Mouse (Mus musculus) left cerebral cortex, postnatal 14 days (tissue): ENCODE measurements around the gene Hapln2. TPM values are rescaled to one million over a fixed set of nuclear protein-coding genes. Genes with fewer than 3 reads are reported as not detected.

ENCODE experiments used
- DNase-seq, 2 experiments: peaks; one replicate each; pipeline ENCODE4 v3.0.0; 2021 to 2022; ENCODE audit warnings: low spot score in 2 of 2, mixed read lengths in 1 of 2
- intact Hi-C: fragments of 180-260 bp; cut with DNase I; formaldehyde crosslinking; loops from one replicate; pipeline ENCODE4 v1.15.1; 2025
- total RNA-seq, 2 experiments: library from RNA; stranded (reverse); gene quantifications; 2 replicates each; pipeline ENCODE4 v1.2.3; 2021

The Hapln2 gene
- total RNA-seq, 2 experiments from 2014 or later = 1.3 TPM

DNA sequence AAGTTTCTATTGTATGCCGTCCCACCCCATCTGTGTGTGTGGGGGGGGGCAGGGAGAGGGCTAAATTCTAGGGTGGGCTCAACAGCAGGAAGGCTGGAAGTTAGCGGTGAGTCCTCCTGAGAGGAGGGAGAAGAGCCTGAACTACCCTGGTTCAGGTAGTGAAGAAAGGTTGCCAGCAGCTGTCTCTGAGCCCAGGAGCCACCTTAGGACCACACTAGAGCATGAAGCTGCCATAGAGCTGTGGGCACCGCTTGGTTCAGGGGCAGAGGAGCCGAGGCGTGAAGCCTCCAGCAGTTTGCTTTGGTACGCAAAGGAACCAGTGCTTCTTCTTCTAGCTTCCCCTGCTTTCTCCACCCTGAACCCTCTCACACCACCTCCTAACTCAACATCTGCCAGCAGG is 43.8 kb downstream of the Hapln2 start:
- no peak for DNase-seq
- intact Hi-C loops = loop anchor here (10.0 kb wide), 1 partner anchor 49 kb away; the partner anchor contains the start of genes Isg20l2 and Rrnad1

DNA sequence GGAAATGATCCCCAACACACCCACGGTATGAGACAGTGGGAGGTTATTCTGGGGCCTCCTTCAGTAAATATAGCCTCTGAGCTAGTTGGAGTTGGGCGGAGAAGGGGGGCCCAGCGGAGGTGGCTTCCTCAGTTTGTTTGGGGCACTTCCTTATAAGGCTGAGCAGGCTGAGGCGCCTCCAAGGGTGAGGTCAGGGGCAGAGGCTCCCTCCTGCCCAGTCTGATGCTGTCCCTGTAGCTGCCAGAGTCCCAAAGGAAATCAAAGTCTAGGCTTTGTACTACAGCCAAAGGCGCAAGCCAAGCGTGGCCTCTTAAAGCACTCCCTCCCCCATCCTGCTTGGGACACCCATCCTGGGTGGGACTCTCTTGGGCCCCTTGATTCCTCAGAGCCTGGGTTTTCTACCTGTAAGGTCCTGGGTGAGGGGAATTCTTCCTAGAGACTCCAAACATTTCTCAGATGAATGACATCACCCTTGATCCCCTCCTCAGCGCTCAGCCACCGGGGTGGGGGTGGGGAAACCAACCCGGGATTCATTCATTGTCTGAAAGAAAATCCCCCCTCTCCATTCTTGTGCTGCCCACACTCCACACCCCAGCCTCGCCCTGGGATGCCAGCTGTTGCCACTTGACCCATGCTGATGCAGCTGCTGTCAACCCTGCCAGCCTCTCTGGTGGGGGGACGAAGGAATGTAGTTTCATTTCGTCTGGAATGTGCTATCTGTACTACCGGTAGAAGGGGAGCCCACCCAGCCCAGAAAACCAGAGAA is 44.4 kb downstream of the Hapln2 start:
- no peak for DNase-seq
- intact Hi-C loops = loop anchor here (10.0 kb wide), 1 partner anchor 48 kb away; the partner anchor contains the start of genes Isg20l2 and Rrnad1

DNA sequence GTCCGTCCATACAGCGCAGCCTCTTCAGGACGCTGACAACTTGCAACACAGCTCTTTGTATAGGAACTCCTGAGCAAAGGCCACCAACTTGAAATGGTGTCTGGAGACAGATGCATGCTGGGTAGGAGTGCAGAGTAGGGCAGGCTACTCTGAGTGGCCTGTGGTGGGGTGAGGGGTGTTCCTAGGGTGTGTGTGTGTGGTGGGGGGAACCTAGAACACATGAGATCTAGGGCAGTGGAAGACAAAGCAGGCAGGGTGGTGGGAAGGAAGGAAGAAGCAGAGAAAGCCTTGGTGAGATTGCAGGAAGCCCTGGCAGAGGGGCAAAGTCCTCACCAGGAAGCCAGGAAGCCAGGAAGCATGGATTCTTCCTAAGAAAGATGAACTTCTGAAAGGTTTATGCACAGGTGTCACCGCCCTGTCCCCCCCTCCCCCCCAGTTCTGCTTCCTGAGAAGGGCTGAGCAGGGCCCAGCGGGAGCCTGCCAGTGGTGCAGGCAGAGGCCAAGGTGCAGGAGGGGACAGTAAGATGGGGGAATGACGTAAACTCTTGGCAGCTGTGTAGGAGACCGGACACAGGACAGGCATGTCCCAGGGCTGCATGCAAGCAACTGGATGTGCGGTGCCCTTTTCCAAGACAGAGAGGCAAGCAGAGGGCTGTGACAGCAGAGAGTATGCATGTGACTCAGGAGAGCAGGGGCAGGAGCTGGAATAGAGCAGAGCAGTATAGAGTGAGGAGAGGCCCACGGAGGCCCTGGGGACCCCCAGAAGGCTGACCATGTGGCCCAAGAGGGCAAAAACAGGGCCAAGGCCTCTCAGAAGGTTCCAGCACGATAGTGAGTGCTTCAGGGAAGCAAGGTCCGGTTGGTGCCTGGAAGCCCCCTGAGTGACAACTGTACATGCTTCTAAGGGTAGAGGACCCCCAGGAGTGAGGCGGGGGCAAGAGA is 45.2 kb downstream of the Hapln2 start:
- DNase-seq = no peak
- intact Hi-C loops = loop anchor here (10.0 kb wide), 1 partner anchor 47 kb away; the partner anchor contains the start of genes Isg20l2 and Rrnad1

DNA sequence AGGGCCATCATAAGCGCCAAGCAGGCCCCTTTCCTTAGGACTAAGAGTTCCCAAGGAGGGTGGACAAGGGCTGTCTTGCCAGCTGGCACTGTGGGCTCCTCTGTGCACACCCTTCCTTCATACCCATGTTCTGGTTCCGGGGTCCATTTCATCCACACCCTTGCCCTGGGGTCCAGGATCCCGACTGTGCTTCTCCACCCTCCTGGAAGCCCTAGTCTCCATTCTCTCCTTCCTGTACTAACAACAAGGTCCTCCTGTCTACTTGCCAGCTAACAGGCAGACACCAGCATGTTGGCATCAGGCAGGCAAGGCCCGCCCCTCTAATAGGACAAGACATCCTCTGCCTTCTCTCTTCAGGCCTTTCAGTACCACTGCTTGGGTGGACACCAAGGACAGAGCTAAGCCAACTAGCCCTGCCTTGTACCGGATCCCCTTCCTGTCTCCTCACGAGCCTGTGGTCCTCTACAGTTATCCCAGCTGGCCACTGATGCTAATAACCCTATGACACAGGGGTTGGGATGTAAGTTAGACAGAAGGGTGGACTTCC is 46.1 kb downstream of the Hapln2 start:
- intact Hi-C loops = loop anchor here (10.0 kb wide), 1 partner anchor 46 kb away; the partner anchor contains the start of genes Isg20l2 and Rrnad1
- no peak for DNase-seq

DNA sequence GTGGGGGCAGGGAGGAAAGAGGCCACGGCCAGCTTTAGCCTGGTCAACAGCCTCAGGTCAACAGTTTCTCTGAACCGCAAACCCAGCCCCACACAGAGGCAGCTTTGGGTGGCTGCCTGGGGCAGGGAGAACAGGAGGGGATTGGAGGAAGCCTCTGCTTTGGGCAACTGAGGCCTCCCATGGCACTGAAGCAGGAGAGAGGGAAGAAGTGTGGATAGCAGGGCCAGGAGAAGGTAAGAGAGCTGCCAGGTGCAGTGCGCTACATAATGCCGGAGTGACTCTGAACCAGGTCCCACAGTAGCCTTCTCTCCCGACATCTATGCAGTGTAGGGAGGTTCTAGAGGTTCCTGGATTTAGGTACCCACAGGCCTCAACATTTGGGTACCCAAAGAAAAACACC is 46.7 kb downstream of the Hapln2 start:
- DNase-seq = no peak
- intact Hi-C loops = loop anchor here (10.0 kb wide), 1 partner anchor 46 kb away; the partner anchor contains the start of genes Isg20l2 and Rrnad1

DNA sequence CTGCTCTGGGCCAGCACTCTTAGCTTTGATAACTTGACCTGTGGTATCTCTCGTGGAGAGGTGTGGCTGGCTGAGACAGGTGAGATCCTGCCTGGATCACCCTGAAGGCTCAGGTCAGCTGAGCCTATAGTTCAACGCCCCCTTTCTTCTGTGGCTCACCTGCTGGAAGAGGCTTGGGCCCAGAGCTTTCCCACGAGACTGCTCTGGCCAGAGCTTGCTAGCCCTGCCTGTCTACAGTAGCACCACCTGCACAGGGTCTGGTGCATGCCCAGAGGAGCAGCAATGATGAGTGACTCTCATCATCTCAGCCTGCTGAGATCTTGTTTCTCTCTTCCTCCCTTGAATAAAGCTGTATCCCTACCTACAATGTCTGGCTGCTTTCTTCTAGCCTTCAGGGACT is 47.3 kb downstream of the Hapln2 start:
- no peak for DNase-seq
- intact Hi-C loops = loop anchor here (10.0 kb wide), 1 partner anchor 45 kb away; the partner anchor contains the start of genes Isg20l2 and Rrnad1

DNA sequence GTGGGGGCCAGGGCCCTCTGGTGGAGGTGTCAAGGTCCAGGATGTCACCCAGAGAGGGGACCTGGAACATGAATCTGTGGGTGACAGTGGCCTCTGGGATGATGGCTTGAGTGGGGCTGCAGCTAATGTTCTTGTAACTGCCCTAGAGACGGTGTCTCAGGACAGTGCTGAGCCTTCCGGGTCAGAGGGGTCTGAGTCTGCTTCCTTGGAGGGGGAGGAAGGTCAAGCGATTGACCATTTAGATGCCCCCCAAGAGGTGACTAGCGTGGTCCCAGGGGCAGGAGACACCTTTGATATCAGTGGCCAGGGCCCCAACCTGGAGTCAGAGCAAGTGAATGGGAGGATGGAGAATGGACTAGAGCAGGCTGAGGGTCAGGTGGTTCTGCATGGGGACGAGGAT is 47.9 kb downstream of the Hapln2 start:
- no peak for DNase-seq
- intact Hi-C loops = no loop called here

DNA sequence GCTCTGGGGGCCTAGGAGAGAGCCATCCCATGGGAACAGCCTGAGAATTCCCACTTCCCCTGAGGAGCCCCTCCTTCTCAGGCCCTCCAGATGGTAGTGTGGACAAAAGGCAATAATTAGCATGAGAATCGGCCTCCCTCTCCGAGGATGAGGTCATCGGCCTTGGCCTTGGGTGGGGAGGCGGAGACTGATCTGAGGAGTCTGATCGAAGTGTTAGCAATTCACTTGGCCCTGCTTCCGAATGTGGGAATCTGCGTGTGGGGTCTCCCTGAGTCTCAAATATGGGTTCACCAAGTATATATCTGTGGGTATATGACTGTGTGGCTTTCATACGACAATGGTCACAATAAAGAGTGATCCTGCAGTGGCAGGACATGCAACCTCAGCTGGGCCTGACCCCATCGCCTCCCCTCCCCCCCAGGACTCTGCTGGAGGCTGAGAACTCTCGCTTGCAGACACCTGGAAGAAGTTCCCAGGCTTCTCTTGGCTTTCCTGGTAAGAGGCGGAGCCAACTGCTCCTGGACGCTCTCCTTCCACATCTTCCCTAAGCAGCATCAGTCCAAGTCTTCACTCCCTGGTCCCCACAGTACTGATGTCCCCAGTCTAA is 52.9 kb downstream of the Hapln2 start:
- no peak for DNase-seq
- intact Hi-C loops = loop anchor here (5.0 kb wide), 1 partner anchor 98 kb away; no protein-coding TSS in a partner anchor

DNA sequence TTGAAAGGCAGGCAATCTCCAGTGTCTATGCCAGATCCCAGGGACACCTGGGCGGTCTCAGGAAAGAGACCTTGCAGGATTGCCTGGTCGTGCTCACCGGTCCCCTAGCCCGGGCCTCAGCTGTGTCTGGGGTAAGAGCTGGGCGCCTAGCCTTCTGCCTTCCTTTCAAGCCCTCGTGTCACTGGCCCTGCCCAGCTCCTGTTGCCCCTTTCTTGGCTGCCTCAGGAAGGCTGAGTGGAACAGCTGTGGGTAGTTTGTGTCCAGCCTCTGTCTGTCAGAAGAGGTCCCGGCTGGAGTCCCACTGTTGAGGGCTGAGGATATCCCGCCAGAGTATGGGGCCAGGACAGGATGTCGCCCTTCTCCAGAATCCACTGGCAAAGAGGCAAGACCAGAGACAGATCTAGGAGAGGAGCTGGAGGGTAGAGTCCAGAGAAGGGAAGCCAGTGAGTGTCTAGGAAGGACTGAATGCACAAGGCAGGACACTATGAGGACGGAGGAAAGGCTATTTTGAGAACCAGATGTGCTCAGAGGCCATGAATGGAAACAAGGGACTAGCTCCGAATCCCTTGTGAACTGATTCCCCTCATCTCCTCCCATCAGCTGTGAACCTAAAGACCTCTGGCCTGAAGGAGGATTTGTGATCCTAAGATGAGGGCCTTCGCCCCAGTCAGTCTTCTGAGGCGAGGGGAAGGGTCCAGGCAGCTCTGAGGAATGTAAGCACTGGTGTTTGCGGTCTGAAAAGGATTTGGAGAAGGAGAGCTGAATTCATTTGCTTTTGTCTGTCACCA is 53.6 kb downstream of the Hapln2 start:
- intact Hi-C loops = loop anchor here (5.0 kb wide), 1 partner anchor 99 kb away; no protein-coding TSS in a partner anchor
- no peak for DNase-seq

DNA sequence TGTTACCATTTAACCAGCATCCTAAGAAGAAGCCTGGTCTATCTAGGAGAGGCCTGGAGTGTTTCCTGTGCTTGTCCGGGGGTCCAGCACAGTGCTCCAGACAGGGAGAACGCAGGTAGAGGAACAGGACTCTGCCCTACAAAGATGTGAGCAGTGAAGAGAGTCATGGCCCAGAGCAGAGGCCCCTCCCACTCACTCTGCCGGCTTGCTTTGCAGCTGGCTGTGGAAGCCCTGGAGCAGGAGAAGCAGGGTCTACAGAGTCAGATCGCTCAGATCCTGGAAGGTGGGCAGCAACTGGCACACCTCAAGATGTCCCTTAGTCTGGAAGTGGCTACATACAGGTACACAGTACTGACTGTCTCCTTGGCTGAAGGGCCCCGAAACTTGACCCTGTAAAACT is 54.6 kb downstream of the Hapln2 start:
- no peak for DNase-seq
- intact Hi-C loops = loop anchor here (5.0 kb wide), 1 partner anchor 100 kb away; no protein-coding TSS in a partner anchor

DNA sequence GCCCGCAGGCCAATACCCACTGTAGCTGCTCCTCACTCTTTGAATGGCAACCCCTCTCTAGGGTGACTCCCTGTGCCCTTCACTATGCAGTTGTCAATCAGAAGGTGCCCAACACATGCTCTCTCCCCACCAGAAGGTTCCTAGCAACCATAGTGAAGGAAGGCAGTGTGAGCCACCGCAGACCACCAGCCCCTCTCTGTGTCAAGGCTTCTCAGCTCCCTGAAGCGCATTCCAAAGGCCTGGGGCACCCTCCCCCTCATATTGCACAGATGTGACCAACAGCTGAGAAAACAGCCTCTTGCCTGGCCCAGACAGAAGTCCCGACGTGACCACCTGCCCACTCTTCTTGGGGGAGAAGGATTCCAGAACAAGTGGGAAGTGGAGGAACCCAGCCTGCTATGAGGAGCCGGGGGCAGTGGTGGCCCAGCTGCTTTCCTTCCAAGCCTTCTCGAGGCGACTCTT is 55.1 kb downstream of the Hapln2 start:
- no peak for DNase-seq
- intact Hi-C loops = loop anchor here (5.0 kb wide), 1 partner anchor 100 kb away; no protein-coding TSS in a partner anchor

Other genes starting within 250 kb of the Hapln2 start
- gene Ntrk1, start 232.4 kb downstream of the Hapln2 start, total RNA-seq = under 1 TPM in 1 of 2 experiments, not detected in 1; 0.61 TPM
- under 1 TPM; 0.57 to 0.66 TPM for gene Insrr, start 230.6 kb downstream of the Hapln2 start, total RNA-seq
- gene Pear1, start 203.3 kb downstream of the Hapln2 start, total RNA-seq = 1 to 10 TPM; 7.3 to 9.1 TPM
- gene Sh2d2a, start 180.8 kb downstream of the Hapln2 start, total RNA-seq = not detected
- 10 to 100 TPM; 64.4 to 65.9 TPM for gene Prcc, start 142.0 kb downstream of the Hapln2 start, total RNA-seq
- gene Hdgf, start 121.3 kb downstream of the Hapln2 start, total RNA-seq = 100 to 1,000 TPM; 130 to 139 TPM
- gene Mrpl24, start 108.1 kb downstream of the Hapln2 start, total RNA-seq = 10 to 100 TPM; 45.5 to 48.5 TPM
- 10 to 100 TPM; 14.3 to 15.2 TPM for gene Isg20l2, start 97.3 kb downstream of the Hapln2 start, total RNA-seq
- 10 to 100 TPM; 17.7 to 19.0 TPM for gene Rrnad1, start 96.9 kb downstream of the Hapln2 start, total RNA-seq
- gene Crabp2, start 78.9 kb downstream of the Hapln2 start, total RNA-seq = 1 to 10 TPM; 5.4 to 5.9 TPM
- 10 to 100 TPM; 10.1 to 10.4 TPM for gene Nes, start 56.5 kb downstream of the Hapln2 start, total RNA-seq
- 100 to 1,000 TPM; 297 to 331 TPM for gene Bcan, start 27.4 kb downstream of the Hapln2 start, total RNA-seq
- 10 to 100 TPM; 15.5 to 16.5 TPM for gene Gpatch4, start 15.5 kb upstream of the Hapln2 start, total RNA-seq
- 10 to 100 TPM; 60.8 to 64.2 TPM for gene Naxe, start 30.9 kb upstream of the Hapln2 start, total RNA-seq
- not detected for gene Ttc24, start 50.7 kb upstream of the Hapln2 start, total RNA-seq
- gene Iqgap3, start 54.4 kb upstream of the Hapln2 start, total RNA-seq = 1 to 10 TPM in 1 of 2 experiments, under 1 TPM in 1; 0.66 to 1.2 TPM
- 100 to 1,000 TPM; 196 to 201 TPM for gene Mef2d, start 114.8 kb upstream of the Hapln2 start, total RNA-seq
- gene Rhbg, start 227.1 kb upstream of the Hapln2 start, total RNA-seq = under 1 TPM in 1 of 2 experiments, not detected in 1; 0.18 TPM